Mouse (Mus musculus): ENCODE results near the gene Dync1li1. TPM values are rescaled to one million over a fixed set of nuclear protein-coding genes. Genes with fewer than 3 reads are reported as not detected.
"Not testable (repeated sequence)": the region's sequence is repeated elsewhere in the genome, so short reads cannot be mapped to it uniquely, and the experiment has no call there.

The Dync1li1 gene
- polyA plus RNA-seq, 1 experiment from 2014 or later = 57.6 TPM

DNA sequence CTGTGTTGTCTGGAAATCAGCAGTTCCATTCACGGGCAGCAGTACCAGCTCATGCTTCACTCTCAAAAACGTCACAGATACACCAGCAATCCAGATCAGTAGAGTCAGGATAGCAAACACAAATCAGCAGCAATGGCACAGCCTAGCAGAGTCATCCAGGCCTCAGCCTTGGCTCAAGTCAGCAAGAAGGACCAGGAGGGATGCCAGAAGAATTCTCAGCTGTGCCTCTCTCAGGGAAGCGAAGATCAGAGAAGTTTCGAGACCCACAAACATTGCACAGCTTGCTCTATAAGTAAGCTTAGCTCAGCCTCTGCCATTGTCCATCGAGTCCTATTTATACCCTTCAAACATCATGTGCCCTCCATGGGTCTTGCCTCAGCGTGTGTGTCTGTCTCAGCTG lies 8.1 kb upstream of the Dync1li1 start:
- H3K4me3 ChIP-seq (replicated peaks) = no peak overlapping the region
- H3K27me3 ChIP-seq (replicated peaks) = no peaks in the 10 kb centered on the region
- no peaks in the 10 kb centered on the region for H3K9me3 ChIP-seq
- H3K36me3 ChIP-seq = no peaks in the 10 kb centered on the region
- ATAC-seq (ENCODE audit: insufficient read depth, low FRiP score, low read depth) = no peak
- WGBS = 75% methylated on average over 6 of the region's 6 CpGs
- H3K4me2 ChIP-seq = no peak overlapping the region
- H3K9ac ChIP-seq = no peak overlapping the region
- no peak overlapping the region for H3K27ac ChIP-seq
- no peaks in the 10 kb centered on the region for H3K4me1 ChIP-seq

DNA sequence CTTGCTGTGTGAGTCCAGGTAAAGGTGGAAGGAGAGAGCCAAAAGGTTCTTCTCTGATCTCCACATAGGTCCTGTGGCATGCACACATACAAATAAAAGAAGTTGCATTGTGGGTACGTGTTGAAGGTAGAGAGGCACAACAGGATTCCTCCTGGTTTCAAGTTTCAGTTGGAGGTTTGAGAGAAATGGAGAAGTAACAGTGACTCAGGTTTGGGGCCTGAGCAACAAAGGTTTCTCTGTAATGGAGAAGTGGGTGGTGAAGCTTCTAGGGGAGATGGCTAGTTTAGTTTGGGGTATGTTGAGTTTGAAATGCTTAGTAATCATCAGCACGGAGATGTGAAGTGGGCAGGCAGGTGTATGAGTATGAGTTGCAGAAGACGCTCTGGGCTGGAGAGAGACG lies 6.4 kb upstream of the Dync1li1 start:
- Histone ChIP-seq H3K27ac (no peak overlapping the region), H3K36me3 (no peaks in the 10 kb centered on the region), H3K4me3 (replicated peaks) (no peak overlapping the region), H3K9ac (no peak overlapping the region), H3K9me3 (no peaks in the 10 kb centered on the region), H3K27me3 (replicated peaks) (no peaks in the 10 kb centered on the region), H3K4me2 (no peak overlapping the region), H3K4me1 (no peaks in the 10 kb centered on the region)
- WGBS = 80% methylated on average over 4 of the region's 4 CpGs
- ATAC-seq (ENCODE audit: insufficient read depth, low FRiP score, low read depth) = no peak

DNA sequence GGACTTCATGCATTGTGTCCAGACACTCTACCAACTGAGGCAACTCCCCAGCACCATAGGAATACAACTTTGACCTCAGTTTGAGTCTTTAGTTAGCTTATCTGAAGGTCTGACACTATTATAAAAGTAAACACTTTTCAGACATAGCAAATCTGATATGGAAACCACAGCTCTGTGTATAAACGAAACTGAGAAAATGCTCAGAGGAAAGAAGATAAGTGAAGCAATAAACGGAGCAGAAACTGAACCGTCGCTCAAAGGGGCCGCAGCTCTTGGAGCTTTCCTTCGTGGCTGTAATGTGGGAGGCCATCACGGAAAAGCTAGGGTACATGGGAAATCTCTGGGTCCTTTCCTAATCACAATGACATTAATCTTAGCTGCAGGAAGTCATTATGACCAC lies 2.3 kb upstream of the Dync1li1 start:
- H3K4me3 ChIP-seq (replicated peaks) = no peak overlapping the region
- H3K4me2 ChIP-seq = no peak overlapping the region
- no peak for ATAC-seq (ENCODE audit: insufficient read depth, low FRiP score, low read depth)
- no peak overlapping the region for H3K9ac ChIP-seq
- H3K4me1 ChIP-seq = peaks cover 12% of the 10 kb centered on the region
- 54% methylated on average over 7 of the region's 7 CpGs for WGBS
- H3K36me3 ChIP-seq = no peaks in the 10 kb centered on the region
- H3K27me3 ChIP-seq (replicated peaks) = no peaks in the 10 kb centered on the region
- no peaks in the 10 kb centered on the region for H3K9me3 ChIP-seq
- peak overlapping the region; percentile 18; the same call in 1 of the 2 replicates for H3K27ac ChIP-seq

DNA sequence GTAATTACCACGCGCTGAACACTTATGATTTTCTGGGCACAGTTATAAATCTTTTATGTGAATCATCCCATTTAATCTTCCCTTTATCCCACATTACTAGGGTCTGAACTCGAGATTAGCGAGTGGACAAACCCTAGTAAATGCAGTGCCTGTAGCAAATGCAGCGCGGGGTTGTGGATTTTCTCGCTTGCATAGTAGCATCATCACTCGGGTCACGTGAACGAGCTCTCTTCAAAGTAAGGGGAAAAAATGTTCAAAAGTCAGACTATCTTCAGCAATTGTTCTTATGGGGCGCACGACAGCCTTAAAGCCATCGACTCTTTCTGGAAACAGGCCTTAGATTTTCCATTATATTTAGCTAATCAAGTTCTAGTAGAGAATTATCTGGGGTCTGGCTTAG lies 951 bp upstream of the Dync1li1 start:
- Histone ChIP-seq H3K36me3 (peaks cover under 1% of the 10 kb centered on the region; the same call in 1 of the 2 replicates), H3K27me3 (replicated peaks) (no peaks in the 10 kb centered on the region), H3K4me1 (peaks cover 12% of the 10 kb centered on the region), H3K9ac (no peak overlapping the region), H3K9me3 (no peaks in the 10 kb centered on the region), H3K4me3 (replicated peaks) (peak overlapping the region; percentile 97), H3K27ac (peak overlapping the region; percentile 90; the same call in 1 of the 2 replicates), H3K4me2 (peak overlapping the region; percentile 75)
- 76% methylated on average over 13 of the region's 13 CpGs for WGBS
- no peak for ATAC-seq (ENCODE audit: insufficient read depth, low FRiP score, low read depth)

DNA sequence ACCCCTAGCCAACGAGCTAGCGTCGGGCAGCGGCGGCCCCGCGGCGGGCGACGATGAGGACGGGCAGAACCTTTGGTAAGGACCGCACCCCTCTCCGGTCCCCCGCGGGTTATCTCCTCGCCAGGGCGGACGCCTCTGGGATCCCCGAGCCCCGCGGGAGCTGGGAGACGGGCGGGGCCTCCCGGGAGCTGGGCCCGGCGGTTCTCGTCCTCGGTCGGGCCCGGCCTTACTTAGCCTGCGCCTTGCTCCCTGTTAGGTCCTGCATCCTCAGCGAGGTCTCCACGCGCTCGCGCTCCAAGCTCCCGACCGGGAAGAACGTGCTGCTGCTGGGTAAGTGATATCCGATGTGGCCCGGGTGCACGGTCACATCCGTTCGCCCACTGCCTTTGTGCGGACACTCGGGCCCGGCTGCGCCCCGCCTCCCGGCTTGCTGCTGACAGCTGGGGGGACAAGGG lies 390 bp downstream of the Dync1li1 start:
- peak overlapping the region; percentile 92 for H3K9ac ChIP-seq
- H3K27ac ChIP-seq = peak overlapping the region; percentile 90
- WGBS = under 1% methylated on average over 50 of the region's 50 CpGs
- H3K4me2 ChIP-seq = peak overlapping the region; percentile 75
- H3K4me1 ChIP-seq = peaks cover 12% of the 10 kb centered on the region
- H3K36me3 ChIP-seq = peaks cover 4% of the 10 kb centered on the region; the same call in 1 of the 2 replicates
- ATAC-seq (ENCODE audit: insufficient read depth, low FRiP score, low read depth) = peak; percentile 74
- no peaks in the 10 kb centered on the region for H3K9me3 ChIP-seq
- no peaks in the 10 kb centered on the region for H3K27me3 ChIP-seq (replicated peaks)
- peak overlapping the region; percentile 97 for H3K4me3 ChIP-seq (replicated peaks)

DNA sequence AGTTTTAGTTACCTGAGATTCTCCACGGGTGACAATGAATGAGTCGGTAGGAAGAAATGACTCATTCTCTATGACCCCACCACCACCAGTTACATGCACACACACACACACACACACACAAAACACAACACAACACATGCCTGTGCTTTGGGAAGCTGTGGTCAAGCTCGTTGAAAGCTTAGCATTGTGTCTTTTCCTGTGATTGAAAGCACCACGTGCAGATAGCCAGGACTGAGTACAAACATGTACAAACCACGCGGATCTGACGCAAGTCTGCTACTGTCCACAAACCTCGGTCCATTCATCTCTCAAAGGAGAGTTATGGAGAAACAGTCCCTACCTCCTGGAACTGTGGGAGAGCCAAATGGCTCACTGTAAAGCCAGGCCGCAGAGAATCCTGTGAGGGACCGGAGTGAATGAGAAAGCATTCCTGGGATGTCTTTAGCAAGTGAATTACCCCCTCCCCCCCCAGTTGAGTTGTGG lies 1.6 kb downstream of the Dync1li1 start:
- peak overlapping the region; percentile 75 for H3K4me2 ChIP-seq
- H3K9me3 ChIP-seq = no peaks in the 10 kb centered on the region
- peaks cover 10% of the 10 kb centered on the region for H3K36me3 ChIP-seq
- peak overlapping the region; percentile 97 for H3K4me3 ChIP-seq (replicated peaks)
- WGBS = 8% methylated on average over 10 of the region's 10 CpGs
- no peak for ATAC-seq (ENCODE audit: insufficient read depth, low FRiP score, low read depth)
- H3K27ac ChIP-seq = no peak overlapping the region
- peaks cover 12% of the 10 kb centered on the region for H3K4me1 ChIP-seq
- no peaks in the 10 kb centered on the region for H3K27me3 ChIP-seq (replicated peaks)
- H3K9ac ChIP-seq = no peak overlapping the region

DNA sequence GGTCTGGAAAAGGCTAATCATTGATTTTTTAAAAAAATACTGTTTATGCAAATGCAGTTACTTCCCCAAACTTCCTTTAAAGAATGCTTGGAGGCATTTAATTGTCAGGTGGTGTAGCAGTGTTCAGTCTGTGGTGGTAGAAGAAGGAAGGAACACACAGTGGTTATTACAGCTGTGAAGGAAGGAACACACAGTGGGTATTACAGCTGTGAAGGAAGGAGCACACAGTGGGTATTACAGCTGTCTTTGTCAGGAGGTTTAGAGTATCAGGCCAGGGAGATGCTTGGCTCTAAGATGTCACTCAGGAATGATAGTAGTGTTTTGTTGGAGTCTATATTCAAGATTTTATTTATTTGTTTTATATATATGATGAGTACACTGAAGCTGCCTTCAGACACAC lies 2.5 kb downstream of the Dync1li1 start:
- Histone ChIP-seq H3K4me2 (no peak overlapping the region), H3K4me1 (peaks cover 12% of the 10 kb centered on the region), H3K4me3 (replicated peaks) (no peak overlapping the region), H3K9me3 (no peaks in the 10 kb centered on the region), H3K9ac (no peak overlapping the region), H3K27me3 (replicated peaks) (no peaks in the 10 kb centered on the region), H3K27ac (no peak overlapping the region), H3K36me3 (peaks cover 10% of the 10 kb centered on the region)
- ATAC-seq (ENCODE audit: insufficient read depth, low FRiP score, low read depth) = no peak

DNA sequence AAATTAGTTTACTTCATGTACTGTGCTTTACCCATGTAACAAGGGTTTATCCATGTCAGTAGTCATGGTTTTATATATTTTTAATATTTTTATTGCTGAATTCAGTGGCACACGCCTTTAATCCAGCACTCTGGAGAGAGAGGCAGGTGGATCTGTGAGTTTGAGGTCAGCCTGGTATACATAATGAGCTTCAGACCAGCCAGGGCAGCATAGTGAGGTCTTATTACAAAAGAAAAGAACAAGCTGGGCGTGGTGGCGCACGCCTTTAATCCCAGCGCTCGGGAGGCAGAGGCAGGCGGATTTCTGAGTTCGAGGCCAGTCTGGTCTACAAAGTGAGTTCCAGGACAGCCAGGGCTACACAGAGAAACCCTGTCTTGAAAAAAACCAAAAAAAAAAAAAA lies 7.1 kb downstream of the Dync1li1 start:
- not testable (repeated sequence) for H3K27ac ChIP-seq

DNA sequence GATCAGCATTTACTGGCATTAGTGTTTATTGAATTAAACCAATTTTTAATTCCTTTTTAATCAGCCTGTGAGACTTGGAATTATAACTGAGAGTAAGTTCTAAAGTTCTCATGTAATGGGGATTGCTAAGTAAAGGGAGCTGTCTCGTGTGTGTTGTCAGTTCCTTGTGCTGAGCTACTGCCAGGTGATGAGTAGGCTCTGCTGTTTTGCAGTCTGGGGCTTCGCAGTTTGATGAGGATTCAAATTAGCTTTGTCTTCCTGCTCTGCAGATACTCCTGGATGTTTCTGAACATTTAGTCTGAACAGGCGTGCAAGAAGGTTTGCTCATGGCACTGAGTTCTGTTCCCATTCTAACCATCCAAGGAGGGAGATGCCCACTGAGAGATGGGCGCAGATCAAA lies 8.5 kb downstream of the Dync1li1 start:
- WGBS = 91% methylated on average over 4 of the region's 4 CpGs
- Histone ChIP-seq H3K4me2 (no peak overlapping the region), H3K27me3 (replicated peaks) (no peaks in the 10 kb centered on the region), H3K27ac (no peak overlapping the region), H3K4me1 (no peaks in the 10 kb centered on the region), H3K4me3 (replicated peaks) (no peak overlapping the region), H3K9ac (no peak overlapping the region), H3K9me3 (no peaks in the 10 kb centered on the region), H3K36me3 (peaks cover 18% of the 10 kb centered on the region)
- no peak for ATAC-seq (ENCODE audit: insufficient read depth, low FRiP score, low read depth)

More for the DNA sequence above, 7.1 kb downstream of the Dync1li1 start:
- WGBS = 92% methylated on average over 8 of the region's 8 CpGs
- not testable (repeated sequence) for ATAC-seq (ENCODE audit: insufficient read depth, low FRiP score, low read depth); H3K27me3 ChIP-seq (replicated peaks); H3K4me3 ChIP-seq (replicated peaks); H3K9ac ChIP-seq; H3K9me3 ChIP-seq; H3K4me1 ChIP-seq; H3K4me2 ChIP-seq
- H3K36me3 ChIP-seq = peaks cover 15% of the 10 kb centered on the region

DNA sequence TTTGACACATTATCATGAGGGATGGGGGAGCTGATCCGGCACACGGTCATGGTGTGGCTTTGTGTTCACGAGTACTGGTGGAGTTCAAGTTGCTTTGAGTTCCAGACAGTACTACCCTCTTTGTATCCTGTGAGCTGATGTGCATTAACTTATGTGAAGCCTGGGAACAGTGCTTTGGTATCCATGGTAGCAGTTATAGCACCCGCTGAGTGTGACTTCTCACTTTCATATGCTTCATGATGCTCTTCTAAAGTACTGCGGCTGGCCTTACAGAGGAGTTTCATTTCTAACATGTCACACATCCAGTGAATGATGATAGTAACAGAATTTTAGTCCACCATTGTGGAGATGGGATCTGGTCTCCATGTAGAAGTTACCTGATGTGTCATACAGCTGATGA lies 9.3 kb downstream of the Dync1li1 start:
- H3K36me3 ChIP-seq = peaks cover 15% of the 10 kb centered on the region
- no peak overlapping the region for H3K27ac ChIP-seq
- no peaks in the 10 kb centered on the region for H3K9me3 ChIP-seq
- no peaks in the 10 kb centered on the region for H3K27me3 ChIP-seq (replicated peaks)
- no peak for ATAC-seq (ENCODE audit: insufficient read depth, low FRiP score, low read depth)
- H3K4me2 ChIP-seq = no peak overlapping the region
- 89% methylated on average over 5 of the region's 5 CpGs for WGBS
- H3K4me1 ChIP-seq = no peaks in the 10 kb centered on the region
- no peak overlapping the region for H3K9ac ChIP-seq
- H3K4me3 ChIP-seq (replicated peaks) = no peak overlapping the region

DNA sequence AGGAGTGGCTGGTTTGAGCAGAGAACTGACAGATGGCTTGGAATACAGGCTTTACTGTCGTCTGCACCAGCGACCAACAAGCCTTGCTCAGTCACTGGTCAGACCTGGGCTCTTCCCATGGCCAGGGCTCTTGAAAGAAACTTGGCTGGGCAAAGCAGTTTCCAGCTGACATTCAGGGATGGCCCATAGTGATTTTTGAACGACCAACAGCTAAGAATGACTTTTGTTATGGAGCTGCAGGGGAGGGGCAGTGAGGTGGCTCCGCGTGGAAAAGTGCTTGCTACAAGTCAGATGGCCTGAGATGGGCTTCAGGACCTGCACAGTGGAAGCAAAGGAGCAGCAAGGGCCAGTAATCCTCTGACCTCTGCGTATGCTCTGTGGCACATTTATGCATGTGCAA lies 10.7 kb downstream of the Dync1li1 start:
- no peaks in the 10 kb centered on the region for H3K27me3 ChIP-seq (replicated peaks)
- no peaks in the 10 kb centered on the region for H3K9me3 ChIP-seq
- no peak overlapping the region for H3K4me2 ChIP-seq
- no peaks in the 10 kb centered on the region for H3K4me1 ChIP-seq
- peaks cover 13% of the 10 kb centered on the region for H3K36me3 ChIP-seq
- no peak overlapping the region for H3K27ac ChIP-seq
- no peak overlapping the region for H3K9ac ChIP-seq
- H3K4me3 ChIP-seq (replicated peaks) = no peak overlapping the region
- WGBS = 73% methylated on average over 6 of the region's 6 CpGs
- ATAC-seq (ENCODE audit: insufficient read depth, low FRiP score, low read depth) = no peak

DNA sequence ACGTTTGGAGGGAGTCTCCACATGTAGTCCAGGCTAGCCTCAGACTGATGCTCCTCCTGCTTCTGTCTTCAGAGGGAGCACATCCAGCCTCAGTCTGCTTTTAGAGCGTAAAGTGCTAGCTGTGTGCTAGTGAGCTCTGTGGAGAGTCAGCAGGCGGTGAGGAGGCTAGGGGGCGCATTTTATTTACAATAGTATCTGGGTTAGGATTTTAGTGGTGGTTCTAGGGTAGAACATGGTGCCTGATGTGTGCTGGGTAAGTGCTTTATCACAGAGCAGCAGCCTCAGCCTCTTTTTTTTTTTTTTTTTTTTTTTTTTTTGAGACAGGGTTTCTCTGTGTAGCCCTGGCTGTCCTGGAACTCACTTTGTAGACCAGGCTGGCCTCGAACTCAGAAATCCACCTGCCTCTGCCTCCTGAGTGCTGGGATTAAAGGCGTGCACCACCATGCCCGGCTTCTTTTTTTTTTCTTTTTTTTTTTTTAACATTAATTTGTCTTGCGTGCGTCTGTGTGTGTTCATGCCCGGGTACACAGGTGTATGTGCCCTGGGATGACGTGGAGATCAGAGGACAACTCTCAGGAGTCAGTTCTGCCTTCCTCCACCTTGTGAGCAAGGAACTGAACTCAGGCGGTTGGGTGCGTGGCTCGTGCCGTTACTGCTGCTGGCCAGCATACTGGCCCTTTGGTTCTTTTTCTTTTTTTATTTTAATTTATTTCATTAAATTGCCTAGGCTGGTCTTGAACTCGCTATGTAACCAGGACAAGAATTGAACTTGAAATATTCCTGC lies 11.5 kb downstream of the Dync1li1 start:
- no peak overlapping the region for H3K4me2 ChIP-seq
- ATAC-seq (ENCODE audit: insufficient read depth, low FRiP score, low read depth) = no peak
- no peaks in the 10 kb centered on the region for H3K4me1 ChIP-seq
- WGBS = 91% methylated on average over 14 of the region's 16 CpGs
- no peak overlapping the region for H3K27ac ChIP-seq
- no peak overlapping the region for H3K4me3 ChIP-seq (replicated peaks)
- H3K9me3 ChIP-seq = no peaks in the 10 kb centered on the region
- no peak overlapping the region for H3K9ac ChIP-seq
- 0 out of 2 replicates have a peak, but pooled peaks cover 8% of the 10 kb centered on the region for H3K36me3 ChIP-seq
- H3K27me3 ChIP-seq (replicated peaks) = no peaks in the 10 kb centered on the region
